Mouse (Mus musculus) ES-E14 (cell line): ENCODE measurements around the gene L3mbtl3.

Experiments
- CHD2 ChIP-seq: IDR thresholded peaks from 2 replicates; pipeline ENCODE4 v1.6.1; 2014; ENCODE audit warnings: mild to moderate bottlenecking, low read depth, low read length, inconsistent platforms
- HCFC1 ChIP-seq: IDR thresholded peaks from 2 replicates; pipeline ENCODE4 v1.6.1; 2012; ENCODE audit warnings: low read length, inconsistent platforms, borderline replicate concordance; ENCODE audit not compliant: insufficient read depth
- MAFK ChIP-seq: IDR thresholded peaks from 2 replicates; pipeline ENCODE4 v1.6.1; 2014; ENCODE audit warnings: mild to moderate bottlenecking, low read depth, low read length, inconsistent platforms; ENCODE audit not compliant: insufficient read depth
- ZNF384 ChIP-seq: IDR thresholded peaks from 2 replicates; pipeline ENCODE4 v1.6.1; 2012; ENCODE audit warnings: low read depth, low read length, inconsistent platforms

- TF ChIP-seq HCFC1 = no peak
- TF ChIP-seq ZNF384 = no peak
- TF ChIP-seq CHD2 = no peak
- TF ChIP-seq MAFK = no peak
Measured at GRCm38 (mm10) chr10:26232071-26232653, 143.6 kb downstream of the L3mbtl3 start.
